Mouse (Mus musculus) CH12.LX (cell line): ENCODE data around the gene Nabp1. TPM values are rescaled to one million over a fixed set of nuclear protein-coding genes. Genes with fewer than 3 reads are reported as not detected.

ENCODE experiments used
- DNase-seq: peaks from one replicate; pipeline ENCODE4 v3.0.0-alpha.2; 2013; ENCODE audit errors: extremely low read depth
- H3K27ac ChIP-seq: 2 replicates; pipeline ENCODE4 v1.5.1; 2012; ENCODE audit warnings: low read depth, mild to moderate bottlenecking, control low read depth, moderate library complexity; ENCODE audit not compliant: insufficient read depth
- H3K27me3 ChIP-seq: replicated peaks from 2 replicates; pipeline ENCODE3; 2012; ENCODE audit warnings: inconsistent platforms
- H3K36me3 ChIP-seq, 2 experiments: replicated peaks in 1 of 2; 2 replicates each; pipeline versions ENCODE3 to v1.6.1; 2012; ENCODE audit warnings: inconsistent platforms in 1 of 2, low read length in 1 of 2, mild to moderate bottlenecking in 1 of 2, mixed read lengths in 1 of 2, moderate library complexity in 1 of 2; ENCODE audit not compliant: control insufficient read depth in 1 of 2, insufficient read depth in 1 of 2
- H3K4me1 ChIP-seq, 2 experiments: 2 replicates each; pipeline ENCODE4 v1.6.1; 2012; ENCODE audit warnings: inconsistent platforms in 1 of 2, moderate library complexity in 1 of 2; ENCODE audit not compliant: insufficient read depth in 2 of 2, control insufficient read depth in 1 of 2
- H3K4me2 ChIP-seq: 2 replicates; pipeline ENCODE4 v1.6.1; 2012; ENCODE audit warnings: low read depth, mild to moderate bottlenecking, control low read depth; ENCODE audit not compliant: poor library complexity, insufficient read depth, severe bottlenecking
- H3K4me3 ChIP-seq, 3 experiments: fragments of 150-350 bp in 1 of 3; sonication (generic) in 1 of 3; replicated peaks in 1 of 3; 2 replicates each; pipeline versions ENCODE3 to v1.5.1; 2011 to 2012; ENCODE audit warnings: low read depth in 2 of 3, low read length in 2 of 3, mild to moderate bottlenecking in 2 of 3, moderate library complexity in 2 of 3, control low read depth in 1 of 3, improper control_type of control experiment in 1 of 3, inconsistent platforms in 1 of 3, mixed read lengths in 1 of 3; ENCODE audit not compliant: poor library complexity in 1 of 3
- H3K79me2 ChIP-seq: replicated peaks from 2 replicates; pipeline ENCODE4 v1.6.1; 2012; ENCODE audit warnings: mild to moderate bottlenecking, moderate library complexity; ENCODE audit not compliant: control insufficient read depth, poor library complexity, insufficient read depth, severe bottlenecking; ENCODE audit errors: extremely low read depth
- H3K9ac ChIP-seq: 2 replicates; pipeline ENCODE4 v1.6.1; 2012; ENCODE audit warnings: low read depth, mild to moderate bottlenecking, control low read depth, moderate library complexity; ENCODE audit not compliant: insufficient read depth
- H3K9me3 ChIP-seq: replicated peaks from 2 replicates; pipeline ENCODE3; 2012; ENCODE audit warnings: low read length, inconsistent platforms, mixed read lengths
- BHLHE40 ChIP-seq: IDR thresholded peaks from 2 replicates; pipeline ENCODE4 v1.6.1; 2011; ENCODE audit warnings: mild to moderate bottlenecking, low read depth, low read length, improper control_type of control experiment
- CHD2 ChIP-seq: IDR thresholded peaks from 2 replicates; pipeline ENCODE4 v1.6.1; 2011; ENCODE audit warnings: low read length, improper control_type of control experiment
- E2F4 ChIP-seq: IDR thresholded peaks from 2 replicates; pipeline ENCODE4 v1.6.1; 2011; ENCODE audit warnings: low read depth, low read length, improper control_type of control experiment; ENCODE audit not compliant: insufficient replicate concordance
- ELF1 ChIP-seq: IDR thresholded peaks from 2 replicates; pipeline ENCODE4 v1.6.1; 2014; ENCODE audit warnings: low read depth, mild to moderate bottlenecking, inconsistent platforms, low read length, improper control_type of control experiment
- EP300 ChIP-seq: IDR thresholded peaks from 2 replicates; pipeline ENCODE4 v1.6.1; 2011; ENCODE audit warnings: low read length, improper control_type of control experiment
- ETS1 ChIP-seq: conservative IDR thresholded peaks from 2 replicates; pipeline ENCODE4 v1.6.1; 2012; ENCODE audit warnings: low read depth, mild to moderate bottlenecking, inconsistent platforms, low read length, improper control_type of control experiment, moderate library complexity
- JUN ChIP-seq: IDR thresholded peaks from 2 replicates; pipeline ENCODE4 v1.6.1; 2011; ENCODE audit warnings: low read depth, mild to moderate bottlenecking, low read length, improper control_type of control experiment, moderate library complexity; ENCODE audit not compliant: insufficient read depth
- JUND ChIP-seq: conservative IDR thresholded peaks from 2 replicates; pipeline ENCODE4 v1.6.1; 2011; ENCODE audit warnings: low read depth, low read length, improper control_type of control experiment
- MAFK ChIP-seq: IDR thresholded peaks from 2 replicates; pipeline ENCODE4 v1.6.1; 2011; ENCODE audit warnings: low read length, improper control_type of control experiment; ENCODE audit not compliant: insufficient replicate concordance
- MAX ChIP-seq: IDR thresholded peaks from 2 replicates; pipeline ENCODE4 v1.6.1; 2011; ENCODE audit warnings: low read length, improper control_type of control experiment
- MAZ ChIP-seq: IDR thresholded peaks from 2 replicates; pipeline ENCODE4 v1.6.1; 2012; ENCODE audit warnings: low read depth, mild to moderate bottlenecking, inconsistent platforms, low read length, improper control_type of control experiment, moderate library complexity
- MEF2A ChIP-seq: IDR thresholded peaks from 2 replicates; pipeline ENCODE4 v1.6.1; 2014; ENCODE audit warnings: low read depth, mild to moderate bottlenecking, inconsistent platforms, low read length, improper control_type of control experiment, borderline replicate concordance
- MYC ChIP-seq: IDR thresholded peaks from 2 replicates; pipeline ENCODE4 v1.6.1; 2011; ENCODE audit warnings: low read depth, mild to moderate bottlenecking, improper control_type of control experiment, low read length
- NELFE ChIP-seq: IDR thresholded peaks from 2 replicates; pipeline ENCODE4 v1.6.1; 2011; ENCODE audit warnings: low read depth, low read length, improper control_type of control experiment
- POLR2AphosphoS2 ChIP-seq: IDR thresholded peaks from 2 replicates; pipeline ENCODE4 v1.6.1; 2011; ENCODE audit warnings: low read depth, low read length, improper control_type of control experiment
- TBP ChIP-seq: conservative IDR thresholded peaks from 2 replicates; pipeline ENCODE4 v1.6.1; 2011; ENCODE audit warnings: low read depth, low read length, improper control_type of control experiment
- UBTF ChIP-seq: IDR thresholded peaks from 2 replicates; pipeline ENCODE4 v1.6.1; 2012; ENCODE audit warnings: low read depth, mild to moderate bottlenecking, inconsistent platforms, low read length, improper control_type of control experiment, moderate library complexity
- ZC3H11A ChIP-seq: IDR thresholded peaks from 2 replicates; pipeline ENCODE4 v1.6.1; 2012; ENCODE audit warnings: low read depth, mild to moderate bottlenecking, inconsistent platforms, low read length, improper control_type of control experiment
- ZNF384 ChIP-seq: IDR thresholded peaks from 2 replicates; pipeline ENCODE4 v1.6.1; 2012; ENCODE audit warnings: low read depth, low read length, improper control_type of control experiment, inconsistent platforms
- dilution Hi-C: fragments of 300-500 bp; cut with MboI; formaldehyde crosslinking; loops from 2 replicates; pipeline ENCODE4 v1.14.3; 2020; ENCODE audit warnings: low sequenced_read_pairs; ENCODE audit not compliant: extremely low pct_unique_long_range_greater_than_20kb, extremely low pct_ligation_motif_present
- in situ Hi-C: fragments of 300-500 bp; cut with MboI; formaldehyde crosslinking; loops from 3 replicates; pipeline ENCODE4 v1.14.3; 2019; ENCODE audit warnings: low sequenced_read_pairs, low pct_ligation_motif_present, low pct_unique_long_range_greater_than_20kb, mixed read lengths
- polyA plus RNA-seq: library from polyadenylated mRNA; unstranded; fragments of >175 nt; gene quantifications from 2 replicates; pipeline ENCODE4 v1.2.1, GENCODE M21; 2012; ENCODE audit warnings: low read depth; ENCODE audit not compliant: insufficient read length
- total RNA-seq, 2 experiments: library from RNA; depleted of rRNA; stranded (reverse); fragments of 300-350 nt in 1 of 2; fragments of >200 nt in 1 of 2; gene quantifications; 2 replicates each; pipeline ENCODE4 v1.2.3; 2012 to 2014

Gene Nabp1
- total and polyA plus RNA-seq, 3 experiments = 32.7 to 52.0 (median 33.7) TPM

DNA sequence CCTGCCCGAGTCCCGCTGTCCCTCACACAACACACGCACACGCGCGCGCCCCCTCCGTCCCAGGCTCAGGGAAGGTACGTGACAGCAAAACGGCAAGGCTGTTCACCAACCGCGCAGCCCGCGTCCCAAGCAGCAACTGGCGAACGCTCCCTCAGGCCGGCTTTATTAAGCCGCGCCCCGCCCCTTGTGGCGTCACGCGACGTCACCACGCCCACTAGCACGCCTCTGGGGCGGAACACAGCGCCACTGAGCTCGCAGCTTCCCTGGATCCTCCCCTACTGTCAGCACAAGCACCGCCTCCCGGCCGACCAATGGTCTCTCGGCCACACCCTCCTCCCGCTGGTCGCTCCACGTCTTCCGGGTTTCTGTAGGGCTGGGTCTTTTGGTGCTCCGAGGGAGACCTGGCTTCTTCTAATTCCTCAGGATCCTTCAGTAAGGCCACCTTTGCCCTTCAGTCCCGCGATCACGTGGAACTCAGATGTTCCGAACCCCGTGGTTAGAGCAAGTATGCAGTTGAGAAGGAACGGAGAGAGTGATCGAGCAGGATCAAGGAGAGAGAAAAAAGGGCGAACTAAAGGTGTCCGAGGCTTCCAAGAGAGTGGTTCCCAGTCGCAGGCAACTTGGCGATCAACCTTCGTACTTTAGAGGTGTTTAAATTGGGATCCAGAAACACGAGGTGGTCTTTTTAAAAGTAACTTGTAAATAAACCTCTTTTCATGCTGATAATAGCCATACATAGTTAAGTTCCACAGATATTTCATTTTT is at the start of gene Nabp1 (continued):
- TF ChIP-seq BHLHE40 = peak; percentile 89

DNA sequence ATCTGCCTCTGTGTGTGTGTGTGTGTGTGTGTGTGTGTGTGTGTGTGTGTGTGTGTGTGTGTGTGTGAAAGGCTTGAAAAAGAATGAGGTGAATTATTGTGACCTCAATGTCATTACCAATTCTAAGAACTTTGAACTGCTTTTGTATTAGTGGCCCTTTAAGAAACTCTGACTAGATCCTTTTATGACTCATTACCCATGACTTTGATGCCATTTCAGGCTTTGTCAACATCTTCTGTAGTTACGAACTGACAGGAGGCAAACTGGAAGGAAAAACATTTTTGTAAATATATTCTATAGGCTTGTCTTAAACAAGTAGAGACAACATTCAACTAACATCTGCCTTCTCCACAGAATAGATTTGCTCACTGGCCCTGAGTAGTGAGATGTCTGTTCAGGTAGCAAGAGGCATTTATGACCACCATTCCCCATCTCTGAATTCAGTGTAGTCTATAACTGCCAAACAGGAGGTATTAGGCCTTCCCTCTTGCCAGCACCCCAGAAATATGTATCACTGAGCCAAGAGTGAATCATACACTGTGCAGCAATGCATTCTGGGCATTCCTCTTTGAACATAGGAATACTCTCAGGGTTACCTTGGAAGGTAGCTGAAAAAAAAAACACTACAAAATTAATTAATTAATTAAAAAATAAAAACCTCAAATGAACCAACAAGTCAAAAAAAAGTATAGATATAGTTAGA is 47.5 kb upstream of the Nabp1 start:
- no peak for DNase-seq
- peaks cover 5 to 14% of the 10 kb centered on the region in 2 experiments; a peak in 3 of 4 replicates for H3K4me1 ChIP-seq
- H3K9me3 ChIP-seq = no peaks in the 10 kb centered on the region
- H3K36me3 ChIP-seq = no peaks in the 10 kb centered on the region
- no peaks in the 10 kb centered on the region for H3K27me3 ChIP-seq
- H3K4me3 ChIP-seq = no peak overlapping the region
- no peak overlapping the region for H3K4me2 ChIP-seq
- TF ChIP-seq UBTF (no peak), NELFE (no peak), BHLHE40 (no peak), ZC3H11A (no peak), E2F4 (no peak), ETS1 (no peak), POLR2AphosphoS2 (no peak), ELF1 (no peak), JUND (no peak), MAX (no peak), JUN (no peak), MAZ (no peak), EP300 (no peak), MYC (no peak), CHD2 (no peak), TBP (no peak), MAFK (no peak), MEF2A (no peak), ZNF384 (no peak)
- H3K27ac ChIP-seq = no peak overlapping the region
- in situ Hi-C loops = no loop called here
- dilution Hi-C loops = no loop called here
- H3K9ac ChIP-seq = no peak overlapping the region
- H3K79me2 ChIP-seq = no peaks in the 10 kb centered on the region
